Mouse (Mus musculus): ENCODE results near the gene Psap.
"Not testable (repeated sequence)": the region's sequence is repeated elsewhere in the genome, so short reads cannot be mapped to it uniquely, and the experiment has no call there.

Psap gene

GRCm38 (mm10) chr10:60277207-60278005 lies at the start of gene Psap:
TSS of gene Psap (plus strand) at chr10:60277627.
- DNase-seq (ENCODE audit: inconsistent age in 2 of 2, low spot score in 1 of 2): peak; percentile 96 to 98

GRCm38 (mm10) chr10:60227666-60228065 lies 49.8 kb upstream of the Psap start:
- no peak for DNase-seq (ENCODE audit: inconsistent age in 2 of 2, low spot score in 1 of 2)

DNA sequence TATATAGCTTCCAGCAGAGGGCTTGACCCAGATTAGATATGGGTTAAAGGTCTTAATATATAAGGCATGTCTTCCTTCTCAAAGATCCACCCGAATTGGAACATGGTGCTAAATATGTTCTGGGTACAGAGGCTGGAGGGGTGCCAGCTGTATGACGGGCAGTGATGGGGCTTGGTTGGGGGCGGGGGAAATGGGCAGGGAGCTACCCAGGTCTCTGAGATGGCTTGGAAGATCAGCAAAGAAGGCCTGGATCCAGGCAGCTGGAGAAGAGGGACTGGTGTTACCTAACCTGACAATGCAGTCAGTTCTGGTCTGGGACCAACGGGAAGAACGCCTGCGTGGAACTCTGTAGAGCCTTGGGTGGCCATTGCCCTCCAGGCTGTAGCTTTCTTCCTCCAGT lies 48.3 kb upstream of the Psap start:
- DNase-seq (ENCODE audit: inconsistent age in 2 of 2, low spot score in 1 of 2): no peak

DNA sequence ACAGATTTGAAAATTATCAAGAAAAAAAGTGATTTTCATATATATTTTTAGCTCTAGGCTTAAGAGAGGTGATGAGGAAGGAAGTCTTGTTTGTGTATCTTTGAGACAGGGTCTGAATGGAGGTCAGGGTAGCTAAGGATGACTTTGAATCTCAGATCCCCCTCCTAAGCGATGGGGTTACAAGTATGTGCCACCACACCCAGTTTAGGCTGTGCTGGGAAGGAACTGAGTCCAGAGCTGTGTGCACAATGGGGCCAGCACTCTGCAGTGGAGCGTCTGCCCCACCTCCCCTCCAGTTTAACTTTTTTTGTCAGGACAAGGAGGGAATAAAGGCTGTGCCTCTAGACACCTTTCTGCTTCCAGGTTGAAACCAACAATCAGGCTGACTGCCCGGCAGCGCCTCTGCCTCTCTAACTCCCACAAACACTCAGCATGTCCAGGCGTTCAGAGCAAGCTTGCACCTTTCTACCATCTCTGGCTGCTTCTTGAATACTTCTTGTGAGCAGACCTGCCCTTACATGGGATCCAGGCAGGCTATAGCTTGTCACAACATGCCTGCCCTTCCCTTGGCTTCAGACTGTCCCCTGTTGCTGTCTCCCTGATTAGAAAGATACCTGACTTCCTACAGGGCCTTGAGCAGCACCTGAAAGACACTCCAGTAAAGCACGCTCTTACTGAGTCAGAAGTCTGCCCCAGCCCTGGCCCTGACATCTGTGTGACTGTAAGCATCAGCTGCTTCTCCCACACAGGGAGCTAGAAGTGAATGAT lies 46.9 kb upstream of the Psap start:
- peak in 1 of 2 experiments; percentile 52 for DNase-seq (ENCODE audit: inconsistent age in 2 of 2, low spot score in 1 of 2)

DNA sequence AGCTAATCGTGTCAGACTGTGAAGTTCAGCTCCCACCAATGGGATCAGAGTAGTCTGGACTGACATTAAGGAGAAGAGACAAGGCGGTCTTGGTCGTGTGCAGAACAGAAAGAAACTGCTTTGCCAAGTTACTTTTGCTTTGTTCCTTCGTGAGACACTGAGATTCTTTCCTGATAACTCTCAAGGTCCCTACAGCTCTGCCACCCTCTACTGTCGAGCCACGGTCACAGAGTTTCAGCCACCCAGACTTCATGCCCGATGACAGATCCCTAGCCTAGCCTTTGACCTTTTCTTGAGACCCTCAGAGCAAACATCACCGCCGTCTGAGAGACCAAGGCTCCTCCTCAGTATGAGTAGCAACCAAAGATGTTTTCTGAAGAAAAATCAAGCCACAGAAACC lies 43.4 kb upstream of the Psap start:
- DNase-seq (ENCODE audit: inconsistent age in 2 of 2, low spot score in 1 of 2): peak in 1 of 2 experiments; percentile 63

- DNase-seq (ENCODE audit: inconsistent age in 2 of 2, low spot score in 1 of 2): not testable (repeated sequence)
These were observed 41.6 kb upstream of the Psap start for GRCm38 (mm10) chr10:60235876-60236275.

DNA sequence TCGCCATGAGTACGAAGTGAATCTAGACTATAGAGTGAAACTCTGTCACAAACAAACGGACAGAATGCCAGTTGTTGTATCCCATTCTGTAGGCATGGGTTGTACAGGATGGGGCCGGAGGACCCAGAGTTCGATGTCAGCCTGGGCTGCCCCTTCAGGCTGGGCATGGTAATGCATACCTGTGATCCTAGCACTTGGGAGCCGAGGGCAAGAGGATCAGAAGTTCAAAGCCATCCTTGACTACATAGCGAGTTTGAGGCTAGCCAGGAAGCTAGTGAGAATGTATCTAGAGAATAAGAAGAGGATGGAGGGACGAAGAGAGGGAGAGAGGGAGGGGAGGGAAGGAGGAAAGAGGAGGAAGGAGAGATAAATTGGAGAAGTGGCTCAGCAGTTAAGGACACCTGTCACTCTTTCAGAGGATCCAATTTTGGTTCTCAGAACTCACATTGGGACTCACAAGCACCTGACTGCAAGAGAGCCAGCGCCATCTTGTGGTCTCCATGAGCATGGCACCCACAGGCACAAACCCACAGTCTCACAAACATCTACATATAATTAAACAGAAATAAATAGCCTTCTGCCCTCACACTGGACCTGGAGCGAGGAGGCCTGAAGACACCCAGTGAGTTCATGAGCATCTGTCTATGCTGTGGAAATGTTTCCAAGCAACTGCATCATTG lies 39.8 kb upstream of the Psap start:
- DNase-seq (ENCODE audit: inconsistent age in 2 of 2, low spot score in 1 of 2): peak; percentile 66 to 89

DNA sequence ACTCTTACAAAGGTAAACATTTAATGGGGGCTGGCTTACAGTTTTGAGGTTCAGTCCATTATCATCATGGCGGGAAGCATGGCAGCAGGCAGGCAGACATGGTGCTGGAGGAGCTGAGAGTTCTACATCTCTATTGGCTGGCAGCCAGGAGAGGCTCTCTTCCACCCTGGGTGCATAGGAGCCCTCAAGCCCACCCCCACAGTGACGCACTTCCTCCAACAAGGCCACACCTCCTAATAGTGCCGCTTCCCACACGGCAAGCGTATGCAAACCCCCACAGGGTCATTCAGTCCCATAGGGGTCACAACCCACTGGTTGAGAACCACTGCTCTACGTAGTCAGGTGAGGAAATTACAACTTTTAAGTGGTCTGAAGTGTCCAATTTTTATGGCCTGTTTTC lies 37.0 kb upstream of the Psap start:
- no peak for DNase-seq (ENCODE audit: inconsistent age in 2 of 2, low spot score in 1 of 2)

- DNase-seq (ENCODE audit: inconsistent age in 2 of 2, low spot score in 1 of 2): no peak
These were observed 33.5 kb upstream of the Psap start for GRCm38 (mm10) chr10:60243941-60244340.

- DNase-seq (ENCODE audit: inconsistent age in 2 of 2, low spot score in 1 of 2): peak; percentile 85 to 98
These were observed 32.4 kb upstream of the Psap start for GRCm38 (mm10) chr10:60245041-60245440.

GRCm38 (mm10) chr10:60245635-60246034 lies 31.8 kb upstream of the Psap start:
- peak in 1 of 2 experiments; percentile 19 for DNase-seq (ENCODE audit: inconsistent age in 2 of 2, low spot score in 1 of 2)

GRCm38 (mm10) chr10:60246519-60246918 lies 30.9 kb upstream of the Psap start:
- peak; percentile 64 to 89 for DNase-seq (ENCODE audit: inconsistent age in 2 of 2, low spot score in 1 of 2)

DNA sequence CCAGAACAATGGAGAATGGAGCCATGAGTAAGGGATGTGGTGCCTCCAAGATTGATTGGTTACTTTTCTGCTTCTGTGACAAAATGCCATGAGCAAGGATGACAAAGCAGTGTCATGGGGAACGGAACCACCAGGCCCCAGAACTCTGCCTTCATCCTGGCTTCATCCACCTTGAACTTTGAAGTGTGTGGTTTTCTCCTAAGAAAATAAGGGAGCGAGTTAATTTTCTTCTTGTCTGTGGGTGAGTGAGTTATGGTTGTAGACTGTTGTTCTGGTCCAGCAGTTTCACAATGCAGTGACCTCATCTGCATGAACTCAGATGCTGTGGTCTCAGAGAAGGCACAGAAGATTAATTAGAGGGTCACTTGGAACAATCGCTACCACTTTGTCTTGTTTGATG lies 29.1 kb upstream of the Psap start:
- peak; percentile 55 to 75 for DNase-seq (ENCODE audit: inconsistent age in 2 of 2, low spot score in 1 of 2)

- no peak for DNase-seq (ENCODE audit: inconsistent age in 2 of 2, low spot score in 1 of 2)
These were observed 26.9 kb upstream of the Psap start for GRCm38 (mm10) chr10:60250426-60250965.

- no peak for DNase-seq (ENCODE audit: inconsistent age in 2 of 2, low spot score in 1 of 2)
These were observed 25.2 kb upstream of the Psap start for GRCm38 (mm10) chr10:60252187-60252586.

DNA sequence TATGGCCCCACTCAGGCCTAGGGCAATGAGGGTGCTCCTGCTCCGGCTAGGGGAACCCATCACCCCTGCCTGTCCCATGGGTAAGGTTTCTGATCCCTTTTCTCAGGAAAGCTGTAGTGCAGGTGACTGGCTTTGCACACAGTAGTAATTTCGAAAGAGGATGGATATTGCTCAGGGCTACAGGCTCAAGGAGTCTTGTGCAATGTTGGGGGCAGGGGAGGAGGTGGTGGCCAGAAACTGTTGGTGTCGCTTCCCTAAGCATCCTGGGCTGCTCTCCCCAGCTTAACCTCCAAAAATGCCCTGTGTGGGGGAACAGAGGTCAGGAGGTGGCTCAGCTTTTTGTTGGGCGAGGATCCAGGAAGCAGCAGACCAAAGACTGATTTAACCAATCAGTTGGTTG lies 24.8 kb upstream of the Psap start:
- DNase-seq (ENCODE audit: inconsistent age in 2 of 2, low spot score in 1 of 2): peak in 1 of 2 experiments; percentile 74

GRCm38 (mm10) chr10:60256088-60256487 lies 21.3 kb upstream of the Psap start:
- DNase-seq (ENCODE audit: inconsistent age in 2 of 2, low spot score in 1 of 2): no peak

- no peak for DNase-seq (ENCODE audit: inconsistent age in 2 of 2, low spot score in 1 of 2)
These were observed 20.1 kb upstream of the Psap start for GRCm38 (mm10) chr10:60257261-60257825.

- peak in 1 of 2 experiments; percentile 53 for DNase-seq (ENCODE audit: inconsistent age in 2 of 2, low spot score in 1 of 2)
These were observed 16.7 kb upstream of the Psap start for GRCm38 (mm10) chr10:60260557-60261294.

DNA sequence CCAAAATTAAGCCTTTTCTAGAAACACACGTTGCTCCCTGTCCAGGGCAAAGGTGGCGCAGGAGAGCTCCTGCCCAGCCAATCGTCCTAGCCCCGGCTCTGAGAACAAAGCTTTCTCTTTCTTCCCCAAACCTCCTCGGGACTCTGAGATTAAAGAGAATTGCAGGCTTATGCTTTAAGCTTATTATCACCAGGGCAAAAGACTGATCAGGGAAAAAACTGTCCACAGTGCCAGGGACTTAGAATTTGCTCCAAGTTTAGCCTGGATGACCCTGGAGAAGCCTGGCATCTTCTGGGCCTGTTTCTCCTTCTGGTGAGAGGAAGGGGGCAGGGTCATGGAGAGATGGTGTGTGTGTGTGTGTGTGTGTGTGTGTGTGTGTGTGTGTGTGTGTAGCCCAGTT lies 15.9 kb upstream of the Psap start:
- peak in 1 of 2 experiments; percentile 53 for DNase-seq (ENCODE audit: inconsistent age in 2 of 2, low spot score in 1 of 2)

Data from adrenal gland, adult (tissue).